Mouse (Mus musculus) heart, embryonic 13.5 days (tissue): ENCODE data around the gene Fcho2. TPM values are rescaled to one million over a fixed set of nuclear protein-coding genes. Genes with fewer than 3 reads are reported as not detected.
"Not testable (repeated sequence)": the region's sequence is repeated elsewhere in the genome, so short reads cannot be mapped to it uniquely, and the experiment has no call there.

Experiments
- ATAC-seq: fragments of 200-750 bp; cut with Nextera tagmentation; 2 replicates; pipeline ENCODE4 v1.8.0; 2017; ENCODE audit warnings: moderate TSS enrichment; ENCODE audit not compliant: insufficient number of reproducible peaks, low FRiP score, low TSS enrichment; ENCODE audit errors: extremely low read depth
- H3K27ac ChIP-seq: fragments of 300-500 bp; sonication (generic); replicated peaks from 2 replicates; pipeline ENCODE4 v1.5.1; 2015; ENCODE audit warnings: moderate library complexity, mild to moderate bottlenecking, inconsistent platforms
- H3K27me3 ChIP-seq: fragments of 300-500 bp; sonication (generic); replicated peaks from 2 replicates; pipeline ENCODE4 v1.6.1; 2015; ENCODE audit warnings: mild to moderate bottlenecking, inconsistent platforms
- H3K36me3 ChIP-seq: fragments of 300-500 bp; sonication (generic); 2 replicates; pipeline ENCODE4 v1.6.1; 2015; ENCODE audit warnings: mild to moderate bottlenecking, inconsistent platforms
- H3K4me1 ChIP-seq: fragments of 300-500 bp; sonication (generic); 2 replicates; pipeline ENCODE4 v1.6.1; 2015; ENCODE audit warnings: inconsistent platforms
- H3K4me2 ChIP-seq: fragments of 300-500 bp; sonication (generic); 2 replicates; pipeline ENCODE4 v1.6.1; 2015; ENCODE audit warnings: inconsistent platforms, mild to moderate bottlenecking, moderate library complexity
- H3K4me3 ChIP-seq: fragments of 300-500 bp; sonication (generic); 2 replicates; pipeline ENCODE4 v1.5.1; 2015; ENCODE audit warnings: moderate library complexity, mild to moderate bottlenecking, inconsistent platforms
- H3K9ac ChIP-seq: fragments of 300-500 bp; sonication (generic); 2 replicates; pipeline ENCODE4 v1.6.1; 2015; ENCODE audit warnings: inconsistent platforms, mild to moderate bottlenecking, moderate library complexity
- H3K9me3 ChIP-seq: fragments of 300-500 bp; sonication (generic); 2 replicates; pipeline ENCODE4 v1.6.1; 2016; ENCODE audit warnings: inconsistent platforms
- WGBS: fragments of 180-500 bp; shearing (Covaris S2); methylation state at CpG from one replicate; pipeline ENCODE4 v1.1.7; 2015; ENCODE audit warnings: mixed read lengths; 5-methylcytosine and 5-hydroxymethylcytosine counted together
- polyA plus RNA-seq: library from polyadenylated mRNA; unstranded; fragments of >200 nt; fragmentation: Nextera tagmentation; extraction: Ambion mirVana; gene quantifications from 2 replicates; pipeline ENCODE4 v1.2.1, GENCODE M21; 2015

Gene Fcho2
- 23.0 and 26.3 TPM in 2 replicates for polyA plus RNA-seq

DNA sequence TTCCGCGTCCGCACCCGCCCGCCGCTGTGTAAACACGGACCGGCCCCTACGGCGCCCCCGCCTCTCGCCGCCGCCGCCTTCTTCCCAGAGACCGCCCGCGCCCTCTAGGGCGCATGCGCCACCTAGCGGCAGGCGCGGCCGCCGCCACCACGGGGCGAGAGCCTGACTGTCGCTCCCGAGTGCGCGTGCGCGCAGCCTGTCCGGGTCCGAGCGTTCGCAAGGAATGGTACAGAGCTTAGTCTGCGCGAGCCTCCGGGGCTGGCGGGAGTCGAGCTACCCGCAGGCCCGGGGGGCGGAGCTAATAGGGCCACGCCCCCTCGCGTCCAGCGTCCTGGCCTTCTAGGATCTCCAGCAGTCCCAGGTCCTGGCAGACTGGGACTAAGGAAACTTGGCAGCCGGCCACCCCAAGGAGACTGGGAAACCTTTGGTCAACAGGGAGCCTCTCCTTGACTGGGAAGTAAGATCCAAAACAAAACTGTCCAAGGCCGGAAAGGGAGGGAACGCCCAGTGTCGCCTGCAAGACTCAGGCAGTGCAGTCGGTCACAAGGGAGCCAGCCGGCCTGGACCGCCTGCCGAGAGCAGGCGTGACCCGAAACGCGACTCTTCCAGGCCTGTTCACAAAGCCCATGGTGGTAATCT is at the start of gene Fcho2:
Gene Fcho2 (minus strand): TSS at position 303 of the 639 bp plus-strand sequence.
- Histone ChIP-seq H3K27ac (peak within 1 kb of the TSS; percentile 99), H3K9me3 (no peaks in the 10 kb centered on the region), H3K27me3 (no peaks in the 10 kb centered on the region), H3K4me3 (peak within 1 kb of the TSS; percentile 97), H3K4me1 (peaks cover 24% of the 10 kb centered on the region), H3K36me3 (no peaks in the 10 kb centered on the region), H3K4me2 (peak within 1 kb of the TSS; percentile 75), H3K9ac (peak within 1 kb of the TSS; percentile 99)
- under 1% methylated on average over 56 of the region's 61 CpGs for WGBS
- ATAC-seq = peak; percentile 96

DNA sequence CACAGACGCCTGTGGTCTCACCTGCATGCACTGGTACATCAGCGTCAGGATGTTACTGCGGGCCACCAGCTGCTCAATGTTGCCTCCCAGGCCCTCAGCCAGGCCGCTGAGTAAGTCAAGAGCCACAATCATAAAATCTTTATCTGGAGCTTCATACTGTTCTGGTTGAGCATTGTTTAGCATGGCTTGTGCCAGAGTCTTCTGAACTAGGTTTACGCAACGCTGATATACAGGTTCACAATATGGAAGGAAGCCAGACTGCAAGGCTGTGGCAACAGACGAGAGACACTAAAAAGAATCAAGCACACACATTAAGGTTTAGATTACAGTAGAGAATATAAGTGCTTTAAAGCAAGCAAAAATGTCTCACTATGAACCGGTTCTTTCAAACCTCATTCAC is 40.0 kb upstream of the Fcho2 start:
- Histone ChIP-seq H3K9me3 (no peaks in the 10 kb centered on the region), H3K4me1 (no peaks in the 10 kb centered on the region), H3K27ac (no peak overlapping the region), H3K4me3 (no peak overlapping the region), H3K27me3 (no peaks in the 10 kb centered on the region), H3K4me2 (no peak overlapping the region), H3K36me3 (peaks cover 88% of the 10 kb centered on the region), H3K9ac (no peak overlapping the region)
- no peak for ATAC-seq
- WGBS = 90% methylated on average over 8 of the region's 8 CpGs

DNA sequence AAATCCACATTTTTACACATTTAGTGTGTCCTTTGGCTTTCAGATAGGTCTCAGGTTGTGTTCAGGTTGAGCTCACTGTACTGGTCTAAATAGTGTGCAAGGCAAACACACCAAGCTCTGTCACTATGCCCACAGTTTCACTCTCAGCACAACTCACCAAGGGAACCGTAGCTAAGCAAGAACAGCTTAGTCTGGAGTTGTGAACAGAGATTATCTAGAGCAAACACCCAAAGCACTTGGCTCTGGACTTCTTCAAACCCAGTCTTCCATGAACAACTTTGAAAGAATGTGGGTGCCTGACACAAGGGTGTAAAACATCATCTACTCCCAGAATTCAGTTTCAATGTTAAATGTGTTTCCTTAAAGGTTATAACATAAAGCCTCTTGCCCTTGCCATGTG is 30.5 kb upstream of the Fcho2 start:
- Histone ChIP-seq H3K36me3 (peaks cover 76% of the 10 kb centered on the region), H3K27me3 (no peaks in the 10 kb centered on the region), H3K4me2 (no peak overlapping the region), H3K27ac (no peak overlapping the region), H3K4me3 (no peak overlapping the region), H3K4me1 (no peaks in the 10 kb centered on the region), H3K9ac (no peak overlapping the region), H3K9me3 (no peaks in the 10 kb centered on the region)
- no peak for ATAC-seq
- 54% methylated on average over 1 of the region's 1 CpGs for WGBS

DNA sequence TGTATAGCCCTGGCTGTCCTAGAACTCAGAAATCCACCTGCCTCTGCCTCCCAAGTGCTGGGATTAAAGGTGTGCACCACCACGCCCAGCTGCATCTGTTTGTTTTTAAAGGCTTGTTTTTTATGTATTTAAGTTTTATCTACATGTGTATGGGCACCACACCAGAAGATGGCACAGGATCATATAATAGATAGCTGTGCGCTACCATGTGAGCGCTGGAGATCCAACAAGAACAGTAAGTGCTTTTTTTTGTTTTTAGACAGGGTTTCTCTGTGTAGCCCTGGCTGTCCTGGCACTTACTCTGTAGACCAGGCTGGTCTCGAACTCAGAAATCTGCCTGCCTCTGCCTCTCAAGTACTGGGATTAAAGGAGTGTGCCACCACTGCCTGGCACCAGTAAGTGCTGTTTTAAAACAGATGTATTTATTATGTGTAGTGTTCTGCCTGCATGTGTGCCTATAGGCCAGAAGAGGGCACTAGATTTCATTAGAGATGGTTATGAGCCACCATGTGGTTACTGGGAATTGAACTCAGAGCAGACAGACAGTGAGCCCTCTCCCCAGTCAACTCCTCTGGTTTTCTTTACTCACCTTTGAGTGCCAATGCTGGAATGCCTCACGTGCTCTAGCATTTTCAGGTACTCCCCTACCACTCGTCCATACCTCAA is 21.3 kb upstream of the Fcho2 start:
- Histone ChIP-seq H3K27ac (no peak overlapping the region), H3K4me3 (no peak overlapping the region), H3K9ac (no peak overlapping the region), H3K4me2 (no peak overlapping the region), H3K36me3 (peaks cover 45% of the 10 kb centered on the region), H3K4me1 (no peaks in the 10 kb centered on the region; the same call in 1 of the 2 replicates), H3K9me3 (no peaks in the 10 kb centered on the region), H3K27me3 (no peaks in the 10 kb centered on the region)
- 84% methylated on average over 6 of the region's 6 CpGs for WGBS
- ATAC-seq = no peak

DNA sequence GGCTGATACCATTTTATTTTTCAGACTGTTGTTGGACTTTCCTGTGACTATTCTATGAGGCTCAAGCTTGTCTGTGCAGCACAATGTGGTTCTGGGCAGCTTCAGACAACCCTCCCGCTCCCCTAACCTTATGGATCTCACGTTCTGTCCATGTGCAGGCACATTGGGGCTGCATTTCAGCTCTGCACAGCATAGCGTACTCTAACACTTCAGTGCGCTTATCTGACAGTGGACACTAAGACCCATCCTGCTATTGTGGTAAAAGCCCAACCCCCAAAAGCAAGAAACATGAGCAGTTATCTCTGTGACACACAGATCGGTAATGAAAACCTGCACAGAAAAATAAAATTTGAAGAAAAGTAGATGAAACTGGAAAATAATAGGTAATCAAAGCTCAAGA is 20.5 kb upstream of the Fcho2 start:
- Histone ChIP-seq H3K9ac (no peak overlapping the region), H3K36me3 (peaks cover 39% of the 10 kb centered on the region), H3K27ac (no peak overlapping the region), H3K9me3 (no peaks in the 10 kb centered on the region), H3K27me3 (no peaks in the 10 kb centered on the region), H3K4me1 (no peaks in the 10 kb centered on the region; the same call in 1 of the 2 replicates), H3K4me3 (no peak overlapping the region), H3K4me2 (no peak overlapping the region)
- WGBS = 68% methylated on average over 5 of the region's 5 CpGs
- no peak for ATAC-seq

DNA sequence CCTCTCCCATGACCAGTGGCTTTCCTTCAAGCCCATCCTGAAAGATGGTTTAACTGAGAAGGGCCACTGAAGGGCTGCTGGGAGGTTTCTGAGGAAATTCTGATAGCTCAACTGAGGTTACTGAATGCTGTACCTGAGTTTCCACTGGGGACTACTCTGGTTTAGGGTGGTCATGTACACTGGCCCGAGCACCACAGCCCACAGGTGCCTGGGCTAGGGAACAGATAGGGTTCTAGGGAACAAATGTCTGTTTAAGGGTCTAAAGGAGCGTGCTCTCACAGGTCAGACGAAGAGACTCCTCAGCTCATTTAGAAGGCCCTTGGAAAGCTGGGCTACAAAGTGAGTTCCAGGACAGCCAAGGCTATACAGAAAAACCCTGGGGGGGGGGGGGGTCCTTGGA is 19.5 kb upstream of the Fcho2 start:
- 85% methylated on average over 3 of the region's 3 CpGs for WGBS

DNA sequence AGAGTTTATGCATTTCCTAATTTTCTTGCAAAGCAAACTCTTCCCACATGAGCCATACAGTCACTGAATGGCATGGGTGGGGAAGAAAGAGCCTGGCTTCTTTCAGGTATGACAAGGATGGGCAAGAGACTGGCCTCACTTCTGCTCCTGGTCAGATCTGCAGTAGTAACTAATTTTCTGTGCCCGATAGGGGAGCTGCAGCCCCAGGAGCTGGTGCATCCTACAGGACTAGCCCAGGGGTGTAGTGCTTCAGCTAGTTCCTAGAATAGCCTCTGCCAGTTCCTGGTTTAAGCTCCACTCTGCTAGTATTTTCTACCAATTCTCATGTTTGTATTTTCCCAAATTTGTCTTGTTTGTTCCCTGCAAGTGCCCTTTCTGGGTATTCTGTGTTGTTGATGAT is 18.9 kb upstream of the Fcho2 start:
- 0 out of 2 replicates have a peak overlapping the region, but pooled peaks have one; percentile 5 for H3K27ac ChIP-seq
- H3K27me3 ChIP-seq = no peaks in the 10 kb centered on the region
- peaks cover 25% of the 10 kb centered on the region for H3K36me3 ChIP-seq
- no peak for ATAC-seq
- no peaks in the 10 kb centered on the region; the same call in 1 of the 2 replicates for H3K4me1 ChIP-seq
- H3K4me2 ChIP-seq = no peak overlapping the region
- no peak overlapping the region for H3K9ac ChIP-seq
- 47% methylated on average over 1 of the region's 1 CpGs for WGBS
- H3K9me3 ChIP-seq = no peaks in the 10 kb centered on the region
- H3K4me3 ChIP-seq = no peak overlapping the region

More for the DNA sequence above, 19.5 kb upstream of the Fcho2 start:
- no peaks in the 10 kb centered on the region; the same call in 1 of the 2 replicates for H3K4me1 ChIP-seq
- no peak overlapping the region for H3K4me2 ChIP-seq
- no peaks in the 10 kb centered on the region for H3K27me3 ChIP-seq
- peaks cover 29% of the 10 kb centered on the region for H3K36me3 ChIP-seq
- H3K9ac ChIP-seq = no peak overlapping the region
- H3K9me3 ChIP-seq = no peaks in the 10 kb centered on the region
- ATAC-seq = no peak
- H3K4me3 ChIP-seq = no peak overlapping the region
- 0 out of 2 replicates have a peak overlapping the region, but pooled peaks have one; percentile 5 for H3K27ac ChIP-seq

DNA sequence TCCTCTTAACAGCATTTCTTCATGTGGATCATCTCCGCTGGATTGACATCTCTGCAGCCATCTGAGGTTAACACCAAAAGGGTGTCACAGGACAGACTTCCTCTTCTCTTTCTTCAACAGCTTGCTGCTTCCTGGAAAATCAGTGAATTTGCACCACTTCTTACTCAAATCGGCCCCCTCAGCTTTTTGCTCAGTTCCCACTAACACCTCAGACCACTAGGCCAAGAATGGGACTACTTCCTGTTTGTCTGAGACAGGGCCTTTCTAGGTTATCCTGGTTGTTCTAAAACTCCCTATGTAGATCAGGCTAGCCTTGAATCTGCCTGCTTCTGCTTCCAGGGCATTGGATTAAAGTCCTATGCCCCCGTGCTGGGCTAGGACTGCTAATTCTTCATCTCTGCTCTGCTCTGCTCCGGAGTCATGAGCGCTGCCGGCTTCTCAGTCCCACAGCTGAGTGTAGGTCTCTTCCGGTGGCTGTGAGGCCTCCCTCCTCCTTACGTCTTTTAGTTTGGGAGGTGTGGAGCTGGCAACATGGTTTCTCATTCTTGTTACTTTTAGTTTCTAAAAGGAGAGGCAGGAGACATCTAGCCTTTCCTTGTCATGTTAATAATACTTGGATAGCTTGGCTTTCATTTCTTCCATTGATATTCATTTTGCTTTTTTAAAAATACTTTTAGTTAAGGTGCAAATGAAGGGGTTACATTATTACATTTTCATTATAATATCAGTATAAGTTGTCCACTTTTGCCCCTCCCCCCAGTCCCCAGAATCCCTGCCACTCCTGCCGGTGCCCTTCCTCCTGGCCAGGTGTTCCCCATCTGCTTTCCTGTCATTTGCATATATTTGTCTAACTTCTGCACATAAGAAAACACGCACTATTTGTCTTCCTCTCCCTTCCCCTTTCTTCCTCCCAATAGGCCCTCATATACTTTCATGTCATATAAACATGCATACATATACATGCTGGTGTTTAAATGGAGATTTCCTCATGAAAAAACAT is 17.5 kb upstream of the Fcho2 start:
- H3K4me1 ChIP-seq = no peaks in the 10 kb centered on the region; the same call in 1 of the 2 replicates
- no peak for ATAC-seq
- no peak overlapping the region for H3K4me2 ChIP-seq
- peaks cover 14% of the 10 kb centered on the region for H3K36me3 ChIP-seq
- no peak overlapping the region for H3K27ac ChIP-seq
- H3K4me3 ChIP-seq = no peak overlapping the region
- no peaks in the 10 kb centered on the region for H3K9me3 ChIP-seq
- H3K9ac ChIP-seq = no peak overlapping the region
- no peaks in the 10 kb centered on the region for H3K27me3 ChIP-seq
- WGBS = 76% methylated on average over 10 of the region's 10 CpGs

DNA sequence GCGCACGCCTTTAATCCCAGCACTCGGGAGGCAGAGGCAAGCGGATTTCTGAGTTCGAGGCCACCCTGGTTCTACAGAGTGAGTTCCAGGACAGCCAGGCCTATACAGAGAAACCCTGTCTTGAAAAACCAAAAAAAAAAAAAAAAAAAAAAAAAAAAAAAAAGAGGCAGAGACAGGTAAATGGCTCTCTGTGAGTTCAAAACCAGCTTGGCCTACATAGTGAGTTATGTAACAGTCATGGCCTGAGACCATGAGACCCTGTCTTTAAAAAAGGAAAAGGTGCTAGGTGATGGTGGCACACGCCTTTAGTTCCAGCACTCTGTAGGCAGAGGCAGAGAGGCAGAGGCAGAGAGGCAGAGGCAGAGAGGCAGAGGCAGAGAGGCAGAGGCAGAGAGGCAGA is 13.8 kb upstream of the Fcho2 start:
- not testable (repeated sequence) for H3K36me3 ChIP-seq, H3K4me3 ChIP-seq, H3K27ac ChIP-seq, H3K4me1 ChIP-seq, H3K9me3 ChIP-seq, ATAC-seq, H3K4me2 ChIP-seq, H3K27me3 ChIP-seq, H3K9ac ChIP-seq
- WGBS = 86% methylated on average over 6 of the region's 6 CpGs

DNA sequence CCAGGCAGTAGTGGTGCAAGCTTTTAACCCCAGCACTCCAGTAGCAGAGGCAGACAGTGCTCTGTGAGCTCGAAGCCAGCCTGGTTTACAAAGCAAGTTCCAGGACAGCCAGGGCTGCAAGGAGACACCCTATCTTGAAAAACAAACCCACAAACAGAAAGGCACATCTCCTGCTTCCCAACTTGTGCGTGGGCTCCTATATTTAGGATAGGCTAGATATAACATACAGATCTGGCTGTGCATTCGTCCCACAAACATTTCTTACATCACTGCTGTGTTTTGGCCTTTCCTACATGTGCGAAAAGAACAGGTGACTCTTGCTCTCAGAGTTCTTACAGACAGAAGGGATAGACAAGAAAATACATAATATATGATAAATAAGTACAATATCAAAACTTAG is 10.3 kb upstream of the Fcho2 start:
- Histone ChIP-seq H3K27ac (no peak overlapping the region), H3K27me3 (no peaks in the 10 kb centered on the region), H3K36me3 (no peaks in the 10 kb centered on the region), H3K9me3 (no peaks in the 10 kb centered on the region), H3K4me3 (no peak overlapping the region), H3K4me1 (no peaks in the 10 kb centered on the region), H3K9ac (no peak overlapping the region), H3K4me2 (no peak overlapping the region)
- no peak for ATAC-seq
- 69% methylated on average over 4 of the region's 4 CpGs for WGBS

DNA sequence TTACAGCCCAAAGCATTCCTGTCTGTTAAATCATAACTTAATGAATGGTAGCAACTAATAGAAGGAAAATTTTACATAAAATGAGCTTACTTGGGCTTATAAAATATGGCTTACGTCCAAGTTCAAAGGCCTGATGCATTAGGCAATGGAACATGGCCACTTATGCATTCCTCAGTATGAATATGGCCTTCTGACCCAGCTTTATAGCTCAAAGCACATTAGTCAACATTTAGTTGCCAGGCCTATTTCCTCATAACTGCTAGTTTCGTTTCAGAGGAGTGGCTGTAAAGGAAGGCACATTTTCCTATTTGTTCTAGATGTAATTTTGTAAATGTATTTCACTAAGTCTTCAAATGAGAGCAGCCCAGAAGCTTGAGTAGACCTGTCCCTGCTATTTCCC is 3.8 kb upstream of the Fcho2 start:
- no peak overlapping the region for H3K4me2 ChIP-seq
- H3K4me3 ChIP-seq = no peak overlapping the region
- WGBS = 61% methylated on average over 2 of the region's 2 CpGs
- no peak for ATAC-seq
- 0 out of 2 replicates have a peak, but pooled peaks cover 6% of the 10 kb centered on the region for H3K4me1 ChIP-seq
- H3K9me3 ChIP-seq = no peaks in the 10 kb centered on the region
- no peaks in the 10 kb centered on the region for H3K27me3 ChIP-seq
- H3K36me3 ChIP-seq = no peaks in the 10 kb centered on the region
- H3K9ac ChIP-seq = no peak overlapping the region
- no peak overlapping the region for H3K27ac ChIP-seq
